Mouse (Mus musculus) midbrain, embryonic 15.5 days (tissue): Measurements from ENCODE around the gene Ces3a. TPM values are rescaled to one million over a fixed set of nuclear protein-coding genes. Genes with fewer than 3 reads are reported as not detected.
"Not testable (repeated sequence)": the region's sequence is repeated elsewhere in the genome, so short reads cannot be mapped to it uniquely, and the experiment has no call there.

ENCODE experiments used
- ATAC-seq: fragments of 200-750 bp; cut with Nextera tagmentation; replicated peaks from 2 replicates; pipeline ENCODE4 v1.8.0; 2017; ENCODE audit warnings: moderate TSS enrichment
- H3K27ac ChIP-seq: fragments of 300-500 bp; sonication (generic); 2 replicates; pipeline ENCODE4 v1.5.1; 2015; ENCODE audit warnings: mild to moderate bottlenecking, inconsistent platforms
- H3K27me3 ChIP-seq: fragments of 300-500 bp; sonication (generic); replicated peaks from 2 replicates; pipeline ENCODE4 v1.6.1; 2015; ENCODE audit warnings: inconsistent platforms
- H3K36me3 ChIP-seq: fragments of 300-500 bp; sonication (generic); replicated peaks from 2 replicates; pipeline ENCODE4 v1.6.1; 2015; ENCODE audit warnings: inconsistent platforms
- H3K4me1 ChIP-seq: fragments of 300-500 bp; sonication (generic); 2 replicates; pipeline ENCODE4 v1.6.1; 2015; ENCODE audit warnings: inconsistent platforms
- H3K4me2 ChIP-seq: fragments of 300-500 bp; sonication (generic); 2 replicates; pipeline ENCODE4 v1.6.1; 2015; ENCODE audit warnings: inconsistent platforms, mild to moderate bottlenecking, moderate library complexity
- H3K4me3 ChIP-seq: fragments of 300-500 bp; sonication (generic); 2 replicates; pipeline ENCODE4 v1.5.1; 2015; ENCODE audit warnings: mild to moderate bottlenecking, inconsistent platforms
- H3K9ac ChIP-seq: fragments of 300-500 bp; sonication (generic); 2 replicates; pipeline ENCODE4 v1.6.1; 2015; ENCODE audit warnings: mild to moderate bottlenecking, inconsistent platforms
- H3K9me3 ChIP-seq: fragments of 300-500 bp; sonication (generic); 2 replicates; pipeline ENCODE4 v1.6.1; 2016; ENCODE audit warnings: inconsistent platforms
- WGBS: fragments of 180-500 bp; shearing (Covaris S2); methylation state at CpG from one replicate; pipeline ENCODE4 v1.1.7; 2015; ENCODE audit warnings: mixed read lengths; 5-methylcytosine and 5-hydroxymethylcytosine counted together
- polyA plus RNA-seq: library from polyadenylated mRNA; unstranded; fragments of >200 nt; fragmentation: Nextera tagmentation; extraction: Ambion mirVana; gene quantifications from 2 replicates; pipeline ENCODE4 v1.2.1, GENCODE M21; 2015

The Ces3a gene
- polyA plus RNA-seq, 1 experiment from 2014 or later = not detected

DNA sequence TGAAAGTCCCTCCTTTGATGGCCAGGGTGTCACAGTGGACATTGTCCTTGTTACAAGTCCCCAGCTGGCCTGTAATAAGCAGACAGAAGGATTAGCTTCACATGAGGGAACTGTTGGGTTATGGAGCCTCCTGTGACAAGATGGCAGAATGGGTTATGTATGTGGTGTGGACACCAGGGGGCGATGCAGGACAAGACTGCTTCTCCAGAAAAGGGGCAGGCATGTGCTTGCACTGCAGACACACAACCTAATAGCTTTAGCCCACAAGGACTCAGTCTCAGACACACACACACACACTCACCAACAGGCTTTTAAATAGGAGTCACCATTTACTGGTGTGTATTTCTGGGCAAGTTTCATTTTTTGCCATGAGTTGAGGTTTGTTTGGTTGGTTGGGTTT is 18.4 kb downstream of the Ces3a start:
- no peak overlapping the region for H3K27ac ChIP-seq
- 0% methylated on average over 1 of the region's 1 CpGs for WGBS
- no peak overlapping the region for H3K9ac ChIP-seq
- H3K4me3 ChIP-seq = no peak overlapping the region
- no peaks in the 10 kb centered on the region for H3K36me3 ChIP-seq
- no peaks in the 10 kb centered on the region for H3K9me3 ChIP-seq
- no peak for ATAC-seq
- H3K27me3 ChIP-seq = no peaks in the 10 kb centered on the region
- no peak overlapping the region for H3K4me2 ChIP-seq
- no peaks in the 10 kb centered on the region for H3K4me1 ChIP-seq

DNA sequence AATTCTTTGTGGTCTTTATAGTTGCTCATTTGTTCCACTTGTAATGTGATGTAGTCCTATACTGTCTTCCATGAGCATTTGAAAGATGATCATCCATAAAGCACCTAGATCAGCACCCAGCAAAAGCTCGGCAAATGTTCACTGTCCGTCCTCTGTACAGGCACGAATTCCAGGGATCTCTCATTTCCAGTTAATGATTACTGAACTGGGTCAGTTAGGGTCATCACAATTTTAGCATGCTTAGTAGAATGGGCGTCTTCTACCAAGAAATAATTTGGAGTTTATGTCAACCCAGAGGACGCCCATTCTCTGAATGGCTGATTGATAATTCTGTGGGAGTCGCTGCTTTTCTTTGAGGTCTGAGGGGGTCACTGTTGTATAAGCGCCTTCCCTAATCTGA is 19.5 kb downstream of the Ces3a start:
- H3K27me3 ChIP-seq, ATAC-seq, H3K4me2 ChIP-seq, H3K36me3 ChIP-seq, H3K9me3 ChIP-seq, H3K4me3 ChIP-seq, H3K4me1 ChIP-seq, H3K9ac ChIP-seq, H3K27ac ChIP-seq: not testable (repeated sequence)
- WGBS = 77% methylated on average over 7 of the region's 7 CpGs

DNA sequence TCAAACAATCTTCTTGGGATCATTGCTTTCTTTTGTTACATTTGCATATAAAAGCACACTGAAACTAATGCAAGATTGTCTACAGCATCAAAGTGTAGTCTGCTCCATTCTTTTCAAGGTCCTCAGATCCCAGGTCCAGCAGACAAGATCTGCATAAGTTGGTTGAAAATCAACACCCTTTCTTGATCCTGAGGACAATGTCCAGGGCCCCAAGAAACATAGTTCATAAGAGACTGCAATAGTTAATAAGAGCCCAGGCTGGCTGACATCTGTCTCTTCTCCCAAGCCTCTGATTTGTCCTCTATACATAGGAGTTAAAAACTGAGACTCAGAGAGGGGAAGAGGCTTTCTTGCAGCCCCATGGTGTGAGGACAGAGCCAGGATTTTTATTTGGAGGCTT is 20.6 kb downstream of the Ces3a start:
- Histone ChIP-seq H3K4me3 (no peak overlapping the region), H3K4me1 (no peaks in the 10 kb centered on the region), H3K4me2 (no peak overlapping the region), H3K27ac (no peak overlapping the region), H3K36me3 (no peaks in the 10 kb centered on the region), H3K9me3 (no peaks in the 10 kb centered on the region), H3K9ac (no peak overlapping the region), H3K27me3 (no peaks in the 10 kb centered on the region)
- no peak for ATAC-seq

DNA sequence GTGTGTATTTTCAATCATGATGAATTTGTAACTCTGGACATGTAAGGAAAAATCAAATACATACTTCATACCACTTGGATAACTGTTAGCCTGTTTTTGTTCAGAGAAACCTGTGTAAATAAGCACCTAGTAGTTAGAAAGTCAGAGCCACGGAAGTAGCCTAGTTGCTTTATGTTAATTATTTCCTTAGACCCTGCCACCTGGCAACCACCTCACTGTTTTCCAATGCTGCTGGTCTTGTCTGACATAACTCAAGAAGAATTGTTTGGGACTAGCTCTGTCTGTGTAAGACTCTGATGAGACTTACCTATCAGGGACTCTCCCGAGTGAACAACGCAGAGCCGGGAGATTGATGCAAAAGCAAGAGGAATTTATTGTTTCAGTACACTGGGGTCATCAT is 28.2 kb downstream of the Ces3a start:
- H3K36me3 ChIP-seq = no peaks in the 10 kb centered on the region
- no peak for ATAC-seq
- WGBS = 94% methylated on average over 4 of the region's 4 CpGs
- no peak overlapping the region for H3K9ac ChIP-seq
- H3K27ac ChIP-seq = no peak overlapping the region
- no peak overlapping the region for H3K4me2 ChIP-seq
- no peaks in the 10 kb centered on the region for H3K27me3 ChIP-seq
- no peaks in the 10 kb centered on the region for H3K4me1 ChIP-seq
- no peaks in the 10 kb centered on the region for H3K9me3 ChIP-seq
- H3K4me3 ChIP-seq = no peak overlapping the region

DNA sequence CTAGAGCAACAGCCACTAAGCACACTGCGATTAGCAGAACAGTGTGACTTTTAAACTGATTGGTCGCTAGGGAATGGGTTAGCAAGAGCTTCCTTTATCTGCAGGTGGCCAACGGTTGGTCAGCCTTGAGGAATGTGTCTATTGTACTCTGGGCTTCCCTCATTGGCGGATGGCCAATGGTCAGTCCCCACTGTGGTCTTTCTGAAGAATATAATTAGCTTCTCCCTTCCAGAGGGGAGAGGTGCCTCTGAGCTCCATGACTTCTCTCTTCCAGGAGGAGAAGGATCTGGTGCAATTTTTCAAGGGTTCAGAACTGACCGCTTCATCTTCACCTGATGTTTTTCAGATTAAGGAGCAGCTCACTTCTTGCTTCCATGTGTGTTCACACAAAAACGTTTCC is 28.7 kb downstream of the Ces3a start:
- no peaks in the 10 kb centered on the region for H3K27me3 ChIP-seq
- H3K4me3 ChIP-seq = no peak overlapping the region
- H3K9ac ChIP-seq = no peak overlapping the region
- WGBS = 66% methylated on average over 6 of the region's 6 CpGs
- no peaks in the 10 kb centered on the region for H3K9me3 ChIP-seq
- no peak overlapping the region for H3K27ac ChIP-seq
- no peaks in the 10 kb centered on the region for H3K36me3 ChIP-seq
- no peak overlapping the region for H3K4me2 ChIP-seq
- H3K4me1 ChIP-seq = no peaks in the 10 kb centered on the region
- ATAC-seq = no peak

DNA sequence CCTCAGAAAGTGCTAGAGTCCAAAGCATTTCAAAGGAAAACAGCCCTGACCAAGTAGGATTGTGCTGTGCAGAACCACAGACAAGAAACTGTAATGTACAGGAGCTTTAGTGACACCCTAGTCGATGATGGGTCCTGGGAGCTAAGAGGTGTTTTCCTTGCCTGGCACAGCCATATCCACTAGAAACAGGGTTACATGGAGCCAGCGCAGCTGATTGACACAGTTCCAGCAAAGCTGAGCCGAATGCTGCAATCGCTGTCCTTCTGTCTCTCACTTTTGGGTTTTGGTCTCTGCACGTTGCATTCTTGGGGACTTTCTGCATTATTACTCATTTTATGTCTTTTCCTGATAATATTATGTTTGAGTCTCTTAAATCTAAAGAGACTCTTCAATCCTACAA is 30.2 kb downstream of the Ces3a start:
- no peak overlapping the region for H3K4me2 ChIP-seq
- 91% methylated on average over 5 of the region's 5 CpGs for WGBS
- H3K9me3 ChIP-seq = no peaks in the 10 kb centered on the region

DNA sequence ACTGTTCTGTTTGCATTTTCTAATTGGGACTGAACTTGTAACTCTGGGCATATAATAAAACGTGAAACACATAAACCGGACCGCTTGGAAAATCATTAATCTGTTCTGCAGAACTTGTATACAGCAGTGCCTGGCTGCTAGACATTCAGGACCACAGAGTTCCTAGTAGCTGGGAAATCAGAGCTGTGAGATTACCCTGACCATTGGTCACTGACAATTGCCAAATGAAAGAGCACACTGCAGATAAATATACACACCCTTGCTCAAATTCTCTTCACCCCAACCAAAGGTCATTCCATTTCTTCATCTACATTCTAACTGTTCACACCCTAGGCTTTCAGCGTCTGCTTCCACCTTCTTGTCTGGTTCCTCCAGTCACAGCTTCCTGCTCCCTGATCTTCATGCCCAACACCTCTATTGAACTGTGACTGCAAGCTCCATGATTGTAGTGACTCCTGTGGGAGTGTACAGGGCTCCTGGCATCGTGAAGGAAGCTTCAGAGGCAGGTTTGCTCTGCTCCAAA is 32.5 kb downstream of the Ces3a start:
- no peak overlapping the region for H3K4me3 ChIP-seq
- H3K27me3 ChIP-seq = no peaks in the 10 kb centered on the region
- ATAC-seq = no peak
- H3K9ac ChIP-seq = no peak overlapping the region
- no peaks in the 10 kb centered on the region for H3K36me3 ChIP-seq
- no peak overlapping the region for H3K4me2 ChIP-seq
- WGBS = 77% methylated on average over 5 of the region's 5 CpGs
- H3K27ac ChIP-seq = no peak overlapping the region
- no peaks in the 10 kb centered on the region for H3K4me1 ChIP-seq
- H3K9me3 ChIP-seq = no peaks in the 10 kb centered on the region

More for the DNA sequence above, 30.2 kb downstream of the Ces3a start:
- Histone ChIP-seq H3K27me3 (no peaks in the 10 kb centered on the region), H3K9ac (no peak overlapping the region), H3K27ac (no peak overlapping the region), H3K36me3 (no peaks in the 10 kb centered on the region), H3K4me3 (no peak overlapping the region), H3K4me1 (no peaks in the 10 kb centered on the region)
- ATAC-seq = no peak

DNA sequence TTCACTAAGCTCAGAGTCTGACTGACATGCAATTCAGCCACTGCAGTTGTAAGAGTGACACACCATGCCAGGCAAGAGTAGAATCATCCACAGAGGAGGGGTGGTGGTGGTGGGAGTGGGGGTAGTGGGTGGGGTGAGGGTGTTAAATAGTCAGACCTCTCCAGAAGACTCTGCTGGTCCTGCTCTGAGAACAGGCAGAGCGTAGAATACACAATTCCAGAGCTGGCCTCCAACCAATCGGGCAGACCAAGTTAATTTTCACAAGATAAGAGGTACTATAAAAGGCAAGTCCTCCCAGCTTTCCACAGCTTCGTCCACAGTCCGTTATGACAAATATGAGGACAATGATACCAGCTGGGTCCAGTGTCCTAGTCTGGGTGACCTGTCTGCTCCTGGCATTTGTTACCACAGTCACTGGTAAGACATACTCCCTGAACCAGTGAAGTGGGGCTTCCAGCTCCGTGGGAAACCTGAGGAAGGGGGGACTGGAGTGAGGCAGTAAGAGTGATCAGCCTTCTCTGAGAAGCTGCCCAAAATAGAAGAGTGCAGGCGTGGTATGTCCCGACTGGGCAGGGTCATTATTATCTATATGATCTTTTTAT is 35.1 kb downstream of the Ces3a start, which contains the start of gene Ces3b:
TSS of gene Ces3b (plus strand) at position 305 of the 602 bp plus-strand sequence.
- H3K36me3 ChIP-seq = no peaks in the 10 kb centered on the region
- no peak within 1 kb of the TSS for H3K4me2 ChIP-seq
- H3K27ac ChIP-seq = no peak within 1 kb of the TSS
- H3K9ac ChIP-seq = no peak within 1 kb of the TSS
- H3K9me3 ChIP-seq = no peaks in the 10 kb centered on the region
- H3K4me1 ChIP-seq = no peaks in the 10 kb centered on the region
- no peak within 1 kb of the TSS for H3K4me3 ChIP-seq
- ATAC-seq = no peak
- H3K27me3 ChIP-seq = no peaks in the 10 kb centered on the region
- 84% methylated on average over 7 of the region's 7 CpGs for WGBS

DNA sequence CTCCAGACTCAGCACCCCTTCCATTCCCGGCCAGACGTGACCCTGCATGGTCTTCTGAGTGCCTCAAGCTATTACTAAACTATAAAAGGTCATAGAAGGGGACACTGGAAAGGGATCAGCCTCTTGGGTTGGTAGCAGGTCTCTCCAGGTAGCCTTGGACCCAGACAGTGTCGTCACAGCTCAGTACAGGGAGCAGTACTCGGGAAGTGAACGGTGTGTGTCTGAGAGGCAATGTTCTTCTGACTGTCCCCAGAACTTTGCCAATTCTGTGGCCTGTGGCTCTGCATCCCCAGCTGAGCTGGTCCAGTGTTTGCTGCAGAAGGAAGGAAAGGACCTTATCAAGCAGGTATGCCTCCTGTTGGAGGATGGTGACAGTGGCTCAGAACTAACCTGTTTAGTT is 39.8 kb downstream of the Ces3a start:
- H3K27me3 ChIP-seq, H3K27ac ChIP-seq, ATAC-seq, H3K4me1 ChIP-seq, H3K4me3 ChIP-seq, H3K9ac ChIP-seq, H3K4me2 ChIP-seq, H3K36me3 ChIP-seq, H3K9me3 ChIP-seq: not testable (repeated sequence)
- WGBS = 83% methylated on average over 5 of the region's 5 CpGs

DNA sequence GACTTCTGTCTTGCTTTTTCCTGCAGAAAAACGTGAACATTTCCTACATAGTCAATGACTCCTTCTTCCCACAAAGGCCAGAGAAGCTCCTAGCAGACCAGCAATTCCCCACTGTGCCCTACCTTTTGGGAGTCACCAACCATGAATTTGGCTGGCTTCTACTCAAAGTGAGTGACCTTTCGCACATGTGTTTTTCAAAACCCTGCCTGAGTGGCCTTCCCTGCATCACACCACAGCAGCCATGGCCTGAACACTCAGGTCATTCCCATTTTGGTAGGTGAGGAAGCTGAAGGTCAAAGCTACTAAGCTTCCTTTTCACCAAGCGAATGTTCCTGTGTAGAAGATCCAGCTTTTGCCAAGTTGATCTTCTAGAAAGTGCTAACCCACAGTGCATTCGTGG is 40.2 kb downstream of the Ces3a start:
- H3K36me3 ChIP-seq = no peaks in the 10 kb centered on the region

DNA sequence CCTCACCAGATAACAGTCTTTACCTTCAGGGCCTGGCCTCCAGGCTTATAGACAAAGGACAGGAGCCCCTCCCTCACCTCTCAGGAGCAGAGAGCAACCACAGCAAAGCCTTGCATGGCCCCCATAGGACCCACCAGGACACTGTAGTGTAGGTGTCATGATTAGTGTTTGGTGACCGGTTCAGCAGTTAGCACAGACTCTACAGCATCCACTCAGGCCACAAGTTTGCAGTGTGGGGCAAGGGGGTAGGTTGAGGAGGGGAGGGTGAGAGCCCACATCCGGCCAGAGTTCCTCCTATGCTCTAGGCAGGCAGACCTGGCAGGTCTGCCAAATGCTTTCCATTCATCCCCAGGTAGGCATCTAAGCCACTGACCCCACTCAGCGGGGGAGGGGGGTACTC is 45.6 kb downstream of the Ces3a start:
- no peak overlapping the region for H3K9ac ChIP-seq
- H3K9me3 ChIP-seq = no peaks in the 10 kb centered on the region
- no peak for ATAC-seq
- H3K36me3 ChIP-seq = no peaks in the 10 kb centered on the region
- no peak overlapping the region for H3K4me3 ChIP-seq
- H3K4me2 ChIP-seq = no peak overlapping the region
- no peak overlapping the region for H3K27ac ChIP-seq
- WGBS = 84% methylated on average over 3 of the region's 3 CpGs
- no peaks in the 10 kb centered on the region for H3K4me1 ChIP-seq
- no peaks in the 10 kb centered on the region for H3K27me3 ChIP-seq

More for the DNA sequence above, 40.2 kb downstream of the Ces3a start:
- no peak overlapping the region for H3K9ac ChIP-seq
- WGBS = 78% methylated on average over 4 of the region's 4 CpGs
- no peaks in the 10 kb centered on the region for H3K27me3 ChIP-seq
- H3K4me2 ChIP-seq = no peak overlapping the region
- no peaks in the 10 kb centered on the region for H3K9me3 ChIP-seq
- no peak for ATAC-seq
- H3K27ac ChIP-seq = no peak overlapping the region
- no peaks in the 10 kb centered on the region for H3K4me1 ChIP-seq
- H3K4me3 ChIP-seq = no peak overlapping the region

DNA sequence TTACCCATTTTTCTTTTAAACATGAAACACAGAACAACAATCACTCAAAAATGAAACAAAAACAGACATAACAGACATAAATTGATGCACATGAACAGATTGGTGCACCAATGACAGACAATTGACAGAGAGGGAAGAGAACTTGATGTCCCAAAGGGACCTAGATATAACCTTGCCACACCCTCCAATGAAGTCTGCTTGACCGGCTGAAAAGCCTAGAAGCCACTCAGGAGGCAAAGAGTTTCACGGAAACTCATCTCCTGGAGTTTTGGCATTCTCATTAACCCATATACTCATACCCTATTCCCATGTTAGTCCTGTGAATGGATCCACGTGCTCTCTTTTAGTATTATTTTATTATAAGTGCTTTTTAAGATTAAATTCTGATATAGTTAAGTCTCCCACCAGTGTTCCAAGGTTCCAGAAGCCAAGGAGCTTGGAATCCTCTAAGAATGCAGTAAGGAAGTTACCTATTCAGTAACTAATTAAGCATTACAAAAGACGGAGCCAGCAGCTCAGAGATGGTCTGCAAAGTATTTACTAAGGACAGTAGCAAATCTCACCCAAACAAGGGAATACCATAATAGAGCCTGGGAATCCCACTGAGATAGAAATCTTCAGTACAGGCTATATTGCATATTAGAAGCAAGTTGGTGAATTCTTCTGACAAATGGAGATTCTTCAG is 53.8 kb downstream of the Ces3a start:
- not testable (repeated sequence) for H3K9me3 ChIP-seq, H3K4me3 ChIP-seq, H3K4me2 ChIP-seq, H3K27me3 ChIP-seq, H3K4me1 ChIP-seq, H3K9ac ChIP-seq, H3K36me3 ChIP-seq, H3K27ac ChIP-seq, ATAC-seq
- WGBS = 78% methylated on average over 4 of the region's 4 CpGs

DNA sequence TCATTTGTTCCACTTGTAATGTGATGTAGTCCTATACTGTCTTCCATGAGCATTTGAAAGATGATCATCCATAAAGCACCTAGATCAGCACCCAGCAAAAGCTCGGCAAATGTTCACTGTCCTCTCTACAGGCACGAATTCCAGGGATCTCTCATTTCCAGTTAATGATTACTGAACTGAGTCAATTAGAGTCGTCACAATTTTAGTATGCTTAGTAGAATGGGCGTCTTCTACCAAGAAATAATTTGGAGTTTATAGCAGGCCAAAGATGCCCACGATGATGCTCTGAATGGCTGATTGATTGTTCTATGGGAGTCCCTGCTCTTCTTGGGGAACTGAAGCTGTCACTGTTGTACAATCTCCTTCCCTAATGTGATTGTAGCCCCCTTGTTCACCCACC is 55.3 kb downstream of the Ces3a start:
- H3K4me1 ChIP-seq, H3K36me3 ChIP-seq, H3K9me3 ChIP-seq, H3K4me2 ChIP-seq, H3K4me3 ChIP-seq, H3K9ac ChIP-seq, H3K27ac ChIP-seq, H3K27me3 ChIP-seq, ATAC-seq: not testable (repeated sequence)
- WGBS = 89% methylated on average over 5 of the region's 5 CpGs
